Mouse (Mus musculus) lung, embryonic 15.5 days (tissue): ENCODE measurements around the gene Prickle1. TPM values are rescaled to one million over a fixed set of nuclear protein-coding genes. Genes with fewer than 3 reads are reported as not detected.

Source experiments
- ATAC-seq: fragments of 200-750 bp; cut with Nextera tagmentation; 2 replicates; pipeline ENCODE4 v1.8.0; 2017; ENCODE audit warnings: moderate number of reproducible peaks, borderline replicate concordance; ENCODE audit not compliant: low FRiP score, low TSS enrichment; ENCODE audit errors: extremely low read depth
- H3K27ac ChIP-seq: fragments of 300-500 bp; sonication (generic); 2 replicates; pipeline ENCODE4 v1.5.1; 2015; ENCODE audit warnings: moderate library complexity, mild to moderate bottlenecking, inconsistent platforms
- H3K27me3 ChIP-seq: fragments of 300-500 bp; sonication (generic); 2 replicates; pipeline ENCODE4 v1.6.1; 2015; ENCODE audit warnings: inconsistent platforms
- H3K36me3 ChIP-seq: fragments of 300-500 bp; sonication (generic); 2 replicates; pipeline ENCODE4 v1.6.1; 2015; ENCODE audit warnings: inconsistent platforms
- H3K4me1 ChIP-seq: fragments of 300-500 bp; sonication (generic); 2 replicates; pipeline ENCODE4 v1.6.1; 2015; ENCODE audit warnings: inconsistent platforms
- H3K4me2 ChIP-seq: fragments of 300-500 bp; sonication (generic); 2 replicates; pipeline ENCODE4 v1.6.1; 2015; ENCODE audit warnings: inconsistent platforms, mild to moderate bottlenecking, moderate library complexity
- H3K4me3 ChIP-seq: fragments of 300-500 bp; sonication (generic); 2 replicates; pipeline ENCODE4 v1.5.1; 2015; ENCODE audit warnings: mild to moderate bottlenecking, inconsistent platforms
- H3K9ac ChIP-seq: fragments of 300-500 bp; sonication (generic); 2 replicates; pipeline ENCODE4 v1.6.1; 2015; ENCODE audit warnings: inconsistent platforms
- H3K9me3 ChIP-seq: fragments of 300-500 bp; sonication (generic); 2 replicates; pipeline ENCODE4 v1.6.1; 2016; ENCODE audit warnings: inconsistent platforms
- WGBS: fragments of 180-500 bp; shearing (Covaris S2); methylation state at CpG from one replicate; pipeline ENCODE4 v1.1.7; 2015; 5-methylcytosine and 5-hydroxymethylcytosine counted together
- polyA plus RNA-seq: library from polyadenylated mRNA; unstranded; fragments of >200 nt; fragmentation: Nextera tagmentation; extraction: Ambion mirVana; gene quantifications from 2 replicates; pipeline ENCODE4 v1.2.1, GENCODE M21; 2015

The Prickle1 gene
- polyA plus RNA-seq, 1 experiment from 2014 or later, result 23.6 TPM

GRCm38 (mm10) chr15:93592596-93592995 lies 3.1 kb downstream of the Prickle1 start:
- WGBS, result 53% methylated on average over 3 of the region's 3 CpGs
- Histone ChIP-seq H3K4me3 (no peak overlapping the region), H3K4me2 (peak overlapping the region; percentile 63), H3K27me3 (no peaks in the 10 kb centered on the region), H3K27ac (peak overlapping the region; percentile 62), H3K36me3 (no peaks in the 10 kb centered on the region), H3K4me1 (peaks cover 63% of the 10 kb centered on the region), H3K9me3 (no peaks in the 10 kb centered on the region), H3K9ac (no peak overlapping the region)
- no peak for ATAC-seq

GRCm38 (mm10) chr15:93591831-93592321 lies 3.8 kb downstream of the Prickle1 start:
- WGBS, result 5% methylated on average over 12 of the region's 12 CpGs
- H3K9ac ChIP-seq, result peak overlapping the region; percentile 34
- peak; percentile 78 for ATAC-seq
- H3K4me3 ChIP-seq, result peak overlapping the region; percentile 35
- H3K4me2 ChIP-seq, result peak overlapping the region; percentile 63
- H3K4me1 ChIP-seq, result peaks cover 61% of the 10 kb centered on the region
- H3K36me3 ChIP-seq, result no peaks in the 10 kb centered on the region
- H3K27me3 ChIP-seq, result no peaks in the 10 kb centered on the region
- no peaks in the 10 kb centered on the region for H3K9me3 ChIP-seq
- H3K27ac ChIP-seq, result peak overlapping the region; percentile 62

GRCm38 (mm10) chr15:93591371-93591770 lies 4.3 kb downstream of the Prickle1 start:
- Histone ChIP-seq H3K4me3 (peak overlapping the region; percentile 35), H3K9ac (peak overlapping the region; percentile 34), H3K36me3 (no peaks in the 10 kb centered on the region), H3K27ac (peak overlapping the region; percentile 62), H3K4me1 (peaks cover 56% of the 10 kb centered on the region), H3K27me3 (no peaks in the 10 kb centered on the region), H3K4me2 (peak overlapping the region; percentile 63), H3K9me3 (no peaks in the 10 kb centered on the region)
- whole genome bisulfite sequencing, result 28% methylated on average over 7 of the region's 7 CpGs
- no peak for ATAC-seq

- Histone ChIP-seq H3K27me3 (no peaks in the 10 kb centered on the region), H3K4me2 (0 out of 2 replicates have a peak overlapping the region, but pooled peaks have one; percentile 10), H3K9ac (no peak overlapping the region), H3K27ac (peak overlapping the region; percentile 50), H3K9me3 (no peaks in the 10 kb centered on the region), H3K4me3 (no peak overlapping the region), H3K36me3 (no peaks in the 10 kb centered on the region), H3K4me1 (peaks cover 42% of the 10 kb centered on the region)
- no peak for ATAC-seq
- WGBS, result 53% methylated on average over 6 of the region's 6 CpGs
Measured at GRCm38 (mm10) chr15:93588401-93588800, 7.3 kb downstream of the Prickle1 start.

- no peaks in the 10 kb centered on the region for H3K9me3 ChIP-seq
- H3K9ac ChIP-seq, result no peak overlapping the region
- H3K4me3 ChIP-seq, result no peak overlapping the region
- peaks cover 40% of the 10 kb centered on the region for H3K4me1 ChIP-seq
- no peak for ATAC-seq
- 73% methylated on average over 8 of the region's 8 CpGs for WGBS
- H3K36me3 ChIP-seq, result no peaks in the 10 kb centered on the region
- no peaks in the 10 kb centered on the region for H3K27me3 ChIP-seq
- H3K4me2 ChIP-seq, result no peak overlapping the region
- no peak overlapping the region for H3K27ac ChIP-seq
Measured at GRCm38 (mm10) chr15:93587660-93588059, 8.0 kb downstream of the Prickle1 start.

- no peak for ATAC-seq
- no peaks in the 10 kb centered on the region; the same call in 1 of the 2 replicates for H3K36me3 ChIP-seq
- no peak overlapping the region for H3K27ac ChIP-seq
- 90% methylated on average over 11 of the region's 11 CpGs for WGBS
- no peaks in the 10 kb centered on the region for H3K9me3 ChIP-seq
- peaks cover 10% of the 10 kb centered on the region; the same call in 1 of the 2 replicates for H3K4me1 ChIP-seq
- no peaks in the 10 kb centered on the region for H3K27me3 ChIP-seq
- no peak overlapping the region for H3K4me2 ChIP-seq
- H3K4me3 ChIP-seq, result no peak overlapping the region
- H3K9ac ChIP-seq, result no peak overlapping the region
Measured at GRCm38 (mm10) chr15:93583051-93583450, 12.6 kb downstream of the Prickle1 start.

GRCm38 (mm10) chr15:93581736-93582135 lies 14.0 kb downstream of the Prickle1 start:
- no peaks in the 10 kb centered on the region for H3K27me3 ChIP-seq
- H3K9ac ChIP-seq, result no peak overlapping the region
- no peaks in the 10 kb centered on the region for H3K9me3 ChIP-seq
- no peak overlapping the region for H3K4me3 ChIP-seq
- 82% methylated on average over 8 of the region's 8 CpGs for WGBS
- no peaks in the 10 kb centered on the region; the same call in 1 of the 2 replicates for H3K36me3 ChIP-seq
- no peak overlapping the region for H3K27ac ChIP-seq
- ATAC-seq, result no peak
- H3K4me1 ChIP-seq, result 0 out of 2 replicates have a peak, but pooled peaks cover 4% of the 10 kb centered on the region
- no peak overlapping the region for H3K4me2 ChIP-seq

GRCm38 (mm10) chr15:93579899-93580298 lies 15.8 kb downstream of the Prickle1 start:
- Histone ChIP-seq H3K9ac (no peak overlapping the region), H3K36me3 (no peaks in the 10 kb centered on the region; the same call in 1 of the 2 replicates), H3K4me1 (0 out of 2 replicates have a peak, but pooled peaks cover 4% of the 10 kb centered on the region), H3K9me3 (no peaks in the 10 kb centered on the region), H3K4me2 (no peak overlapping the region), H3K27ac (no peak overlapping the region), H3K4me3 (no peak overlapping the region), H3K27me3 (no peaks in the 10 kb centered on the region)
- WGBS, result 51% methylated on average over 9 of the region's 9 CpGs
- no peak for ATAC-seq

- H3K4me1 ChIP-seq, result 0 out of 2 replicates have a peak, but pooled peaks cover 4% of the 10 kb centered on the region
- ATAC-seq, result no peak
- H3K4me3 ChIP-seq, result no peak overlapping the region
- no peaks in the 10 kb centered on the region for H3K27me3 ChIP-seq
- H3K9ac ChIP-seq, result no peak overlapping the region
- 55% methylated on average over 9 of the region's 9 CpGs for WGBS
- H3K36me3 ChIP-seq, result no peaks in the 10 kb centered on the region; the same call in 1 of the 2 replicates
- no peak overlapping the region for H3K27ac ChIP-seq
- no peak overlapping the region for H3K4me2 ChIP-seq
- no peaks in the 10 kb centered on the region for H3K9me3 ChIP-seq
Measured at GRCm38 (mm10) chr15:93579100-93579499, 16.6 kb downstream of the Prickle1 start.

- H3K27ac ChIP-seq, result no peak overlapping the region
- 75% methylated on average over 9 of the region's 9 CpGs for WGBS
- no peak for ATAC-seq
Measured at GRCm38 (mm10) chr15:93576361-93576760, 19.3 kb downstream of the Prickle1 start.

GRCm38 (mm10) chr15:93575884-93576283 lies 19.8 kb downstream of the Prickle1 start:
- H3K4me1 ChIP-seq, result no peaks in the 10 kb centered on the region
- no peak overlapping the region for H3K27ac ChIP-seq
- 6% methylated on average over 5 of the region's 5 CpGs for WGBS
- H3K27me3 ChIP-seq, result no peaks in the 10 kb centered on the region
- H3K4me2 ChIP-seq, result no peak overlapping the region
- no peak overlapping the region for H3K9ac ChIP-seq
- peak; percentile 70 for ATAC-seq
- H3K9me3 ChIP-seq, result no peaks in the 10 kb centered on the region
- H3K36me3 ChIP-seq, result no peaks in the 10 kb centered on the region; the same call in 1 of the 2 replicates
- H3K4me3 ChIP-seq, result no peak overlapping the region

More at GRCm38 (mm10) chr15:93576361-93576760, 19.3 kb downstream of the Prickle1 start:
- H3K4me3 ChIP-seq, result no peak overlapping the region
- H3K36me3 ChIP-seq, result no peaks in the 10 kb centered on the region; the same call in 1 of the 2 replicates
- H3K4me1 ChIP-seq, result 0 out of 2 replicates have a peak, but pooled peaks cover 4% of the 10 kb centered on the region
- H3K9me3 ChIP-seq, result no peaks in the 10 kb centered on the region
- no peaks in the 10 kb centered on the region for H3K27me3 ChIP-seq
- H3K9ac ChIP-seq, result no peak overlapping the region
- no peak overlapping the region for H3K4me2 ChIP-seq

GRCm38 (mm10) chr15:93572889-93573288 lies 22.8 kb downstream of the Prickle1 start:
- no peak overlapping the region for H3K9ac ChIP-seq
- H3K27me3 ChIP-seq, result no peaks in the 10 kb centered on the region
- H3K4me1 ChIP-seq, result peaks cover 6% of the 10 kb centered on the region
- no peak overlapping the region for H3K4me3 ChIP-seq
- ATAC-seq, result no peak
- no peaks in the 10 kb centered on the region for H3K36me3 ChIP-seq
- no peak overlapping the region for H3K27ac ChIP-seq
- 92% methylated on average over 10 of the region's 10 CpGs for WGBS
- H3K4me2 ChIP-seq, result no peak overlapping the region
- H3K9me3 ChIP-seq, result no peaks in the 10 kb centered on the region
